Mouse (Mus musculus) myocyte (in vitro differentiated cells): ENCODE measurements at regions not wholly inside any gene's neighbourhood (a gene's known extent, or its start where the extent isn't known, plus 50 kb on each side); places are given as distances from the start of the nearest gene placed in this dataset.

Experiments used
- CEBPB ChIP-seq: IDR thresholded peaks from 2 replicates; pipeline ENCODE4 v1.6.1; 2011; ENCODE audit warnings: mild to moderate bottlenecking, moderate library complexity; ENCODE audit not compliant: poor library complexity, insufficient read depth, severe bottlenecking
- E2F4 ChIP-seq: IDR thresholded peaks from one replicate; pipeline ENCODE4 v1.6.1; 2011; ENCODE audit warnings: mild to moderate bottlenecking, control low read depth, moderate library complexity; ENCODE audit not compliant: insufficient read depth
- MAX ChIP-seq: IDR thresholded peaks from one replicate; pipeline ENCODE4 v1.6.1; 2011; ENCODE audit warnings: low read depth, mild to moderate bottlenecking, control low read depth
- MYOD1 ChIP-seq, 3 experiments: IDR thresholded peaks; one replicate each; pipeline ENCODE4 v1.6.1; 2011; ENCODE audit warnings: control low read depth in 2 of 3, low read depth in 2 of 3, mild to moderate bottlenecking in 2 of 3, moderate library complexity in 1 of 3; ENCODE audit not compliant: insufficient read length in 2 of 3, control insufficient read depth in 1 of 3
- MYOG ChIP-seq, 3 experiments: IDR thresholded peaks; one replicate each; pipeline ENCODE4 v1.6.1; 2011; ENCODE audit warnings: control low read depth in 2 of 3, low read depth in 2 of 3, mild to moderate bottlenecking in 2 of 3; ENCODE audit not compliant: insufficient read length in 2 of 3, control insufficient read depth in 1 of 3, insufficient read depth in 1 of 3
- POLR2A ChIP-seq: IDR thresholded peaks from one replicate; pipeline ENCODE4 v1.6.1; 2011; ENCODE audit warnings: low read depth, mild to moderate bottlenecking, control low read depth, moderate library complexity; ENCODE audit not compliant: insufficient read length
- POLR2AphosphoS2 ChIP-seq: IDR thresholded peaks from one replicate; pipeline ENCODE4 v1.6.1; 2011; ENCODE audit warnings: low read depth, control low read depth; ENCODE audit not compliant: insufficient read length
- REST ChIP-seq: IDR thresholded peaks from one replicate; pipeline ENCODE4 v1.6.1; 2011; ENCODE audit warnings: mild to moderate bottlenecking, control low read depth, moderate library complexity; ENCODE audit not compliant: insufficient read depth, insufficient read length
- SRF ChIP-seq: IDR thresholded peaks from one replicate; pipeline ENCODE4 v1.6.1; 2011; ENCODE audit warnings: low read depth; ENCODE audit not compliant: control insufficient read depth, insufficient read length
- TCF12 ChIP-seq: IDR thresholded peaks from one replicate; pipeline ENCODE4 v1.6.1; 2011; ENCODE audit warnings: mild to moderate bottlenecking, control low read depth; ENCODE audit not compliant: poor library complexity, insufficient read depth, severe bottlenecking
- TCF3 ChIP-seq: IDR thresholded peaks from one replicate; pipeline ENCODE4 v1.6.1; 2011; ENCODE audit warnings: low read depth, control low read depth; ENCODE audit not compliant: insufficient read length
- USF1 ChIP-seq: IDR thresholded peaks from one replicate; pipeline ENCODE4 v1.6.1; 2011; ENCODE audit warnings: low read depth, mild to moderate bottlenecking, control low read depth, moderate library complexity

DNA sequence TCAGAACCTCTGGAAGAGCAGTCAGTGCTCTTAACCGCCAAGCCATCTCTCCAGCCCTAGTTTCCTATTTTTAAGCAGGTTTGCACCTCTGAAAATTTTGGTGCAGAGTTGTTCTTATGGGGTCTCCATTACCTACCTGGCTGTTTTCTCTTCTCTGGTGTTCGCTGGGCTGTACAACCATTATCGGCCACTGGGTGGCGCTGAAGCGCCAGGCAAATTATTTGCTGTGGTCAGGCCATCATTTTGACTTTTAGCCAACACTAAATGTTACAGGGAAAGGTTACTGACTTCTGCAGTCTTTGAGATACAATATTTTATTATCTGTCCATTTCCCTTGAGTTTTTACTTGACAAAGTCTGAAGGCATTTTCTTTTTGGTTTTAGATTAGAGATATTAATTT, 74.8 kb upstream of the Fam241a start:
- no peak for TF ChIP-seq MYOD1 (IDR thresholded peaks at IDR 0.05; ENCODE audit: control insufficient read depth in 1 of 3, insufficient read length in 2 of 3, low read depth in 2 of 3)
- no peak for TF ChIP-seq POLR2A
- no peak for TF ChIP-seq MAX
- no peak for TF ChIP-seq SRF
- no peak for TF ChIP-seq USF1
- no peak for TF ChIP-seq TCF12
- TF ChIP-seq E2F4, result no peak
- TF ChIP-seq CEBPB, result no peak
- TF ChIP-seq MYOG (IDR thresholded peaks at IDR 0.05; ENCODE audit: control insufficient read depth in 1 of 3, insufficient read depth in 1 of 3, insufficient read length in 2 of 3, low read depth in 2 of 3), result no peak
- no peak for TF ChIP-seq POLR2AphosphoS2
- no peak for TF ChIP-seq TCF3
- TF ChIP-seq REST, result no peak
